Mouse (Mus musculus) left cerebral cortex, postnatal 14 days (tissue): ENCODE data around the gene Serpinb6d. TPM values are rescaled to one million over a fixed set of nuclear protein-coding genes. Genes with fewer than 3 reads are reported as not detected.

Source experiments
- DNase-seq, 2 experiments: peaks; one replicate each; pipeline ENCODE4 v3.0.0; 2021 to 2022; ENCODE audit warnings: low spot score in 2 of 2, mixed read lengths in 1 of 2
- intact Hi-C: fragments of 180-260 bp; cut with DNase I; formaldehyde crosslinking; loops from one replicate; pipeline ENCODE4 v1.15.1; 2025
- long read RNA-seq, 2 experiments: library from polyadenylated mRNA; stranded (forward); transcript quantifications; one replicate each; pipeline ENCODE4 v2.0.0; 2021
- total RNA-seq, 2 experiments: library from RNA; stranded (reverse); gene quantifications; 2 replicates each; pipeline ENCODE4 v1.2.3; 2021

Gene Serpinb6d
- not detected for total RNA-seq
- long read RNA-seq, experiment 1 = 0 reads
- long read RNA-seq, experiment 2 = 0 reads

- no peak for DNase-seq
- intact Hi-C loops = no loop called here
These were observed at the start of gene Serpinb6d for GRCm38 (mm10) chr13:33661105-33661504. TSS of gene Serpinb6d (plus strand) at chr13:33661405.

- no peak for DNase-seq
- intact Hi-C loops = no loop called here
These were observed 38.3 kb upstream of the Serpinb6d start for GRCm38 (mm10) chr13:33622921-33623320.

GRCm38 (mm10) chr13:33642540-33642939 is 18.7 kb upstream of the Serpinb6d start:
- DNase-seq = no peak
- intact Hi-C loops = no loop called here

- intact Hi-C loops = no loop called here
- DNase-seq = no peak
These were observed 1.3 kb downstream of the Serpinb6d start for GRCm38 (mm10) chr13:33662550-33662949.

GRCm38 (mm10) chr13:33720296-33720695 is 59.1 kb downstream of the Serpinb6d start:
- intact Hi-C loops = no loop called here
- no peak for DNase-seq

Other genes starting within 250 kb of the Serpinb6d start
- gene Serpinb9g, start 176.6 kb upstream of the Serpinb6d start, total RNA-seq = not detected
- not detected for gene Serpinb6e, start 182.0 kb downstream of the Serpinb6d start, total RNA-seq
- 1 to 10 TPM; 1.0 to 1.1 TPM for gene Serpinb6c, start 244.3 kb downstream of the Serpinb6d start, total RNA-seq